Mouse (Mus musculus): ENCODE measurements at regions not wholly inside any gene's neighbourhood (a gene's known extent, or its start where the extent isn't known, plus 50 kb on each side); places are given as distances from the start of the nearest gene placed in this dataset.

GRCm38 (mm10) chr9:76692976-76693375 is 126.1 kb upstream of the Fam83b start:
- no peak for TF ChIP-seq CTCF (IDR thresholded peaks at IDR 0.05)
- DNase-seq (ENCODE audit: low spot score) (no peak), ATAC-seq (ENCODE audit: low FRiP score) (no peak)
- 78% methylated on average over 4 of the region's 4 CpGs for WGBS
- H3K4me3 ChIP-seq (ENCODE audit: low read depth, low read length), result no peak overlapping the region
- H3K9me3 ChIP-seq (ENCODE audit: low read length), result no peaks in the 10 kb centered on the region
- no peak overlapping the region for H3K4me2 ChIP-seq (ENCODE audit: low read depth, low read length, poor library complexity, severe bottlenecking)
- H3K36me3 ChIP-seq (ENCODE audit: insufficient read depth, low read length), result no peaks in the 10 kb centered on the region
- no peak overlapping the region for H3K9ac ChIP-seq (replicated peaks; ENCODE audit: low read length, poor library complexity, severe bottlenecking)
- no peaks in the 10 kb centered on the region for H3K4me1 ChIP-seq (ENCODE audit: insufficient read depth, low read length)
- no peaks in the 10 kb centered on the region for H3K27me3 ChIP-seq (ENCODE audit: insufficient read depth, low read length)
- no peak overlapping the region for H3K27ac ChIP-seq (ENCODE audit: low read depth, low read length)

DNA sequence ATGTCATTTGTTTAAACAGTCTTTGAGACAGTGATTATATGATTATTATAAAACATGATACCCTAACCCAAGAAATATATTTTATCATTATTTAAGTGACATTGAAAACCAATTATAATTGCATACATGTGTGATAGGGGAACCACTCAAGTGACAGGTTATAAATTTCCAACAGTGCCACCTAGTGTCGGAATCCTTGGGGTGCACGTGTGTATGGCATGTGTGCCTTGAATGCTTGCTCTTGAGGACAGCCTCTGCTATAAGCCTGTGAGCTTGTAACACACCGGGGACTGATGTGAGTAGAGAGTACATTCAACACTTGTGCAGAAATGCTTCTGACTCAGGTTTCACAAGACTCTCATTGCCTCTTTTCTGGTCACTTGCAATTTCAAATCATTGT is 93.9 kb upstream of the Fam83b start:
- ATAC-seq (ENCODE audit: low FRiP score) (no peak; the same call in 1 of the 2 replicates), DNase-seq (ENCODE audit: low spot score) (peak; percentile 63)
- H3K9me3 ChIP-seq (ENCODE audit: low read length), result no peaks in the 10 kb centered on the region
- WGBS, result 18% methylated on average over 3 of the region's 3 CpGs
- H3K4me3 ChIP-seq (ENCODE audit: low read depth, low read length), result no peak overlapping the region
- no peak overlapping the region for H3K27ac ChIP-seq (ENCODE audit: low read depth, low read length)
- no peak overlapping the region for H3K4me2 ChIP-seq (ENCODE audit: low read depth, low read length, poor library complexity, severe bottlenecking)
- no peaks in the 10 kb centered on the region for H3K27me3 ChIP-seq (ENCODE audit: insufficient read depth, low read length)
- H3K4me1 ChIP-seq (ENCODE audit: insufficient read depth, low read length), result no peaks in the 10 kb centered on the region
- no peak overlapping the region for H3K9ac ChIP-seq (replicated peaks; ENCODE audit: low read length, poor library complexity, severe bottlenecking)
- no peaks in the 10 kb centered on the region for H3K36me3 ChIP-seq (ENCODE audit: insufficient read depth, low read length)
- peak; percentile 66 for TF ChIP-seq CTCF (IDR thresholded peaks at IDR 0.05)

GRCm38 (mm10) chr9:76659798-76660197 is 92.9 kb upstream of the Fam83b start:
- Histone ChIP-seq H3K27me3 (ENCODE audit: insufficient read depth, low read length) (no peaks in the 10 kb centered on the region), H3K27ac (ENCODE audit: low read depth, low read length) (no peak overlapping the region), H3K36me3 (ENCODE audit: insufficient read depth, low read length) (no peaks in the 10 kb centered on the region), H3K9ac (replicated peaks; ENCODE audit: low read length, poor library complexity, severe bottlenecking) (no peak overlapping the region), H3K9me3 (ENCODE audit: low read length) (no peaks in the 10 kb centered on the region), H3K4me2 (ENCODE audit: low read depth, low read length, poor library complexity, severe bottlenecking) (no peak overlapping the region), H3K4me3 (ENCODE audit: low read depth, low read length) (no peak overlapping the region), H3K4me1 (ENCODE audit: insufficient read depth, low read length) (no peaks in the 10 kb centered on the region)
- 61% methylated on average over 3 of the region's 3 CpGs for WGBS
- DNase-seq (ENCODE audit: low spot score) (no peak), ATAC-seq (ENCODE audit: low FRiP score) (no peak)
- TF ChIP-seq CTCF (IDR thresholded peaks at IDR 0.05), result no peak

DNA sequence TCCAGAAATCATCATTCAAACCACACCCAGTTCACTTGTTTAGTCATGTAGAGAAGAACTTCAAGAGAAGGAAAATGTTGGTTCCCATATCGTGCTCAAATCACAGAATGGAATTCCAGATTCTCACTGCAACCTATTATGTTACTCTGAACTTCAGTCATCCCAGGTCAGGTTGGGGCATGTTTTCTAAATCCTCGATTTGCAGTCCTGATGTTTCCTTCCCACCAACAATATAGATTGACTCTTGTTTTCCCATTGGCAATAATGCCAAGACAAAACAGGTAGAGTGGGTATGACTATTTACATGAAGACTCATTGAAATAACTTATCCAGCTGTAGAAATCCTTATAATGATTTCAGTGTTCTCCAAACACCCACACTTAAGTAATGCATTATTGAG is 86.4 kb upstream of the Fam83b start:
- H3K9me3 ChIP-seq (ENCODE audit: low read length), result no peaks in the 10 kb centered on the region
- H3K27ac ChIP-seq (ENCODE audit: low read depth, low read length), result no peak overlapping the region
- TF ChIP-seq CTCF (IDR thresholded peaks at IDR 0.05), result no peak
- ATAC-seq (ENCODE audit: low FRiP score) (no peak), DNase-seq (ENCODE audit: low spot score) (no peak)
- no peak overlapping the region for H3K9ac ChIP-seq (replicated peaks; ENCODE audit: low read length, poor library complexity, severe bottlenecking)
- H3K4me3 ChIP-seq (ENCODE audit: low read depth, low read length), result no peak overlapping the region
- H3K27me3 ChIP-seq (ENCODE audit: insufficient read depth, low read length), result no peaks in the 10 kb centered on the region
- no peaks in the 10 kb centered on the region for H3K36me3 ChIP-seq (ENCODE audit: insufficient read depth, low read length)
- WGBS, result 85% methylated on average over 2 of the region's 2 CpGs
- no peak overlapping the region for H3K4me2 ChIP-seq (ENCODE audit: low read depth, low read length, poor library complexity, severe bottlenecking)
- no peaks in the 10 kb centered on the region for H3K4me1 ChIP-seq (ENCODE audit: insufficient read depth, low read length)

- Histone ChIP-seq H3K36me3 (ENCODE audit: insufficient read depth, low read length) (no peaks in the 10 kb centered on the region), H3K4me1 (ENCODE audit: insufficient read depth, low read length) (no peaks in the 10 kb centered on the region), H3K4me3 (ENCODE audit: low read depth, low read length) (no peak overlapping the region), H3K27ac (ENCODE audit: low read depth, low read length) (no peak overlapping the region), H3K9ac (replicated peaks; ENCODE audit: low read length, poor library complexity, severe bottlenecking) (no peak overlapping the region), H3K27me3 (ENCODE audit: insufficient read depth, low read length) (no peaks in the 10 kb centered on the region), H3K4me2 (ENCODE audit: low read depth, low read length, poor library complexity, severe bottlenecking) (no peak overlapping the region), H3K9me3 (ENCODE audit: low read length) (no peaks in the 10 kb centered on the region)
- no peak for TF ChIP-seq CTCF (IDR thresholded peaks at IDR 0.05)
- ATAC-seq (ENCODE audit: low FRiP score) (no peak), DNase-seq (ENCODE audit: low spot score) (no peak)
- 93% methylated on average over 1 of the region's 1 CpGs for WGBS
Observed at GRCm38 (mm10) chr9:76649484-76649883, 82.6 kb upstream of the Fam83b start.

DNA sequence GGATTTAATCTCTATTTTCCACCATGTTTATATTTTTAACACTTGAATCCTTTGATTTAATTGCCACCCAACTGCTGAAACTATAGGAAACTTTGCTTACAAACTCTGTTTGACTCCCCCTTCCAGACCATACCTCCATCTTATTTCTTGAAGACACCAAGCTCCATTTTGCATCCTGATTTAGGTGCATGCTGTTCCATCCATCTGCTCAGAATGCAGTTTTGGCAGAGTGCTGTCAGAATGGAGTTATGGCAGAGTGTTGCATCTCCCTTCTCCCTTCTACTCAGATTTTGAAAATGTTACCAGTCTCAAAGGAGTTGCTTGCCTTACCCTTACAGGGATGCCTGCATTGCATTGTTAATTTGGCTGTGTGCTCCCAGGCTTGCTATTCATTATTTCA is 79.5 kb upstream of the Fam83b start:
- no peak overlapping the region for H3K4me2 ChIP-seq (ENCODE audit: low read depth, low read length, poor library complexity, severe bottlenecking)
- H3K4me3 ChIP-seq (ENCODE audit: low read depth, low read length), result no peak overlapping the region
- H3K9ac ChIP-seq (replicated peaks; ENCODE audit: low read length, poor library complexity, severe bottlenecking), result no peak overlapping the region
- H3K9me3 ChIP-seq (ENCODE audit: low read length), result no peaks in the 10 kb centered on the region
- no peaks in the 10 kb centered on the region for H3K36me3 ChIP-seq (ENCODE audit: insufficient read depth, low read length)
- H3K27me3 ChIP-seq (ENCODE audit: insufficient read depth, low read length), result no peaks in the 10 kb centered on the region
- H3K27ac ChIP-seq (ENCODE audit: low read depth, low read length), result no peak overlapping the region
- TF ChIP-seq CTCF (IDR thresholded peaks at IDR 0.05), result no peak
- H3K4me1 ChIP-seq (ENCODE audit: insufficient read depth, low read length), result no peaks in the 10 kb centered on the region
- ATAC-seq (ENCODE audit: low FRiP score) (no peak), DNase-seq (ENCODE audit: low spot score) (no peak)
